Mouse (Mus musculus) cortical plate, adult 2 months (tissue): ENCODE measurements around the gene Tmprss11d. TPM values are rescaled to one million over a fixed set of nuclear protein-coding genes. Genes with fewer than 3 reads are reported as not detected.
"Not testable (repeated sequence)": the region's sequence is repeated elsewhere in the genome, so short reads cannot be mapped to it uniquely, and the experiment has no call there.

ENCODE experiments used
- H3K27ac ChIP-seq: fragments of 200-500 bp; 2 replicates; pipeline ENCODE4 v1.5.1; 2012; ENCODE audit warnings: low read length, control low read depth, inconsistent platforms; ENCODE audit not compliant: insufficient read depth
- H3K4me1 ChIP-seq: fragments of 200-500 bp; 2 replicates; pipeline ENCODE4 v1.6.1; 2011; ENCODE audit warnings: low read length; ENCODE audit not compliant: control insufficient read depth, insufficient read depth
- H3K4me3 ChIP-seq: fragments of 200-500 bp; 2 replicates; pipeline ENCODE4 v1.5.1; 2011; ENCODE audit warnings: mild to moderate bottlenecking, low read length, control low read depth; ENCODE audit not compliant: insufficient read depth
- CTCF ChIP-seq: fragments of 200-500 bp; IDR thresholded peaks from 2 replicates; pipeline ENCODE4 v1.5.1; 2011; ENCODE audit warnings: mild to moderate bottlenecking, control low read depth, low read length; ENCODE audit not compliant: insufficient read depth; ENCODE audit errors: extremely low read depth
- POLR2A ChIP-seq: fragments of 200-500 bp; IDR thresholded peaks from 2 replicates; pipeline ENCODE4 v1.6.1; 2011; ENCODE audit warnings: mild to moderate bottlenecking, low read length, control low read depth; ENCODE audit not compliant: insufficient read depth; ENCODE audit errors: extremely low read depth
- polyA plus RNA-seq: library from polyadenylated mRNA; depleted of rRNA; stranded (reverse); fragments of >200 nt; gene quantifications from 2 replicates; pipeline ENCODE4 v1.2.3, GENCODE M21; 2012; rRNA removed

The Tmprss11d gene
- polyA plus RNA-seq = not detected in 2 replicates

- no peaks in the 10 kb centered on the region for H3K4me1 ChIP-seq
- H3K4me3 ChIP-seq = no peak within 1 kb of the TSS
- TF ChIP-seq POLR2A (no peak), CTCF (no peak)
- H3K27ac ChIP-seq = no peak within 1 kb of the TSS
These were observed at the start of gene Tmprss11d for GRCm38 (mm10) chr5:86373320-86373719. Gene Tmprss11d (minus strand): TSS chr5:86373420.

DNA sequence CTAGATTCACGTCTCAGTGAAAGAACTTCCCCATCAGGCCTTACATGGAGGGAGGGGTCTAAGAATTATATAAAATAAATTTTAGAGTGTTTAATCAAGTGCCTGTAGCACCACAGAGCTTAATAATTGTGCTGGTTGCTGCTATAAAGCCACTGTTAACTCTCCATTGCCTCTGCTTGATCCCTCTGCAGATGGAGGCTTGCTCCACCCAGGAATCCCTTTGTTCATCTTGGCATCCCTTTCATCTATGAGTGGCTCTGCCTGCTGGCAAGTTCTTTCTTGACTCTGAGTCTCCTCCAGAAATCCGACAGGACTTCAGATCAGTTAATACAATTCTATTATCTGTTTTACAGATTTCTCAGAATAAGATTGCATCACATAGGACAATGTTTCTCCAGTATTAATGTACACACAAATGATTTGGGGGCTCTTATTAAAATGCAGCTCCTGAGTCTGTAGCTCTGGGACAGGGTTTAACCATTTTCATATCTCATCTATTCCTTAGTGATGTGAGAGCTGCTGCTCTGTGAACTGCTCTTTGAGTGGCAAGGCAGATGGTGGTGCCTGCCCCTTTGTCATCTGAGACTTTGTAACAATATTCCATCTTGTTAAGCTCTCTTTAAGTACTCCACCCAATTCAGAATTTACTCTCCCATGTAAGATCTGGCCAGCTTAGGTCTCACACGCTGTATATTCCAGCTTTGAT lies 48.3 kb upstream of the Tmprss11d start:
- H3K27ac ChIP-seq = no peak overlapping the region
- H3K4me3 ChIP-seq = no peak overlapping the region
- H3K4me1 ChIP-seq = no peaks in the 10 kb centered on the region
- no peak for TF ChIP-seq CTCF
- no peak for TF ChIP-seq POLR2A

GRCm38 (mm10) chr5:86419494-86419893 lies 46.3 kb upstream of the Tmprss11d start:
- TF ChIP-seq POLR2A (no peak), CTCF (peak; percentile 48)
- Histone ChIP-seq H3K4me3 (no peak overlapping the region), H3K4me1 (no peaks in the 10 kb centered on the region), H3K27ac (no peak overlapping the region)

DNA sequence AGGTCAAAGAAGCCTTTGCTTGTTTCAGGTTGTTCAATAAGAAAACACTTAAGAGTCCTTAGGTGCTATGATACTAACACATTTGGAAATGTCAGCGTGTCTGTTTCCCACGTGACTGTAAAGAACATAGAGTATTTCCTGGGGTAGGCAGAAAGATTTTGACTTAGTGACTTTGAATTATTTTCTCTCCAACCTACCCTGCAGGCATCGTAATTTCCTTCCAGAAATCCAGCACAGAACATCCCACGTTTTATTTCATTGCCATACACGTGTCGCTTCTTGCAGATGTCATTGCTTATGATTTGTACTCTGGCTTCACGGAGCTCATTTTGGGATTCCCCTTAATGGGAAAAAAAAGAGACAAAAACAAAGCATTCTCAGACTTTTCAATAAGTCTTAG lies 41.1 kb upstream of the Tmprss11d start:
- no peaks in the 10 kb centered on the region for H3K4me1 ChIP-seq
- TF ChIP-seq CTCF (no peak), POLR2A (no peak)
- H3K27ac ChIP-seq = no peak overlapping the region
- H3K4me3 ChIP-seq = no peak overlapping the region

DNA sequence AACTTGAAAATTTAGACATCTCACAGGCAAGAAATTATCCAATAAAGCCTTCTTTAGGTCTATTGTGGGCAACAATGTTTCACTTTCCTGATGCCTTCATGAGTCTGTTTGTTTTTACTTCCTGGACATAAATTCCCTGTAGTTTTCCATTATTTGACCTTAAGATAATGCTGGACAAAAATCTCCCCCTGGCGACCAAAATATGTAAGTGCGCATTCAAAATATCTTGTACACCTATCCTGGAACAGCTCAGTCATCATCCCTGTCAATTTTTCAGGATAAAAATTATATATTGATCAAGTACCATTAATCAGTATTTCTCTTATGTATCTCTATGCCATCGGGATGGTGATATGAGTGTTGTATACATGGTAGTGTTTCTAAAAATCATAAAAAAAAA lies 37.6 kb upstream of the Tmprss11d start:
- Histone ChIP-seq H3K4me3 (no peak overlapping the region), H3K4me1 (no peaks in the 10 kb centered on the region), H3K27ac (no peak overlapping the region)
- TF ChIP-seq POLR2A = no peak
- no peak for TF ChIP-seq CTCF

DNA sequence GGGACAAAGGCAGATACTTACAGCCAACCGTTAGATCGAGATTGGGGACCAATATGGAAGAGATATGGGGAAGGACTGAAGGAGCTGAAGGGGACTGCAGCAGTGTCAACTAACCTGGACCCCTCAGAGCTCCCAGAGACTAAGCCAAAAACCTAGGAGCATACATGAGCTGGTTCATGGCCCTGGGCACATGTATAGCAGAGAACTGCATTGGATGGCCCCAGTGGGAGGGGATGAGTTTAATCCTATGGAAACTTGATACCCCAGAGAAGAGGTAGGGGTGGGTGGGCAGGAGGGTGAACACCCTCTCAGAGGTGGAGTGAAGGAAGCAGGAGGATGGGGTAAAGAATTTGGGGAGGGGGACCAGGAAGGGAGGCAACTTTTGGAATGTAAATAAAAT lies 34.7 kb upstream of the Tmprss11d start:
- TF ChIP-seq POLR2A (no peak), CTCF (no peak)
- no peak overlapping the region for H3K4me3 ChIP-seq
- no peak overlapping the region for H3K27ac ChIP-seq
- no peaks in the 10 kb centered on the region for H3K4me1 ChIP-seq

GRCm38 (mm10) chr5:86407191-86407590 lies 34.0 kb upstream of the Tmprss11d start:
- Histone ChIP-seq H3K4me3 (no peak overlapping the region), H3K27ac (no peak overlapping the region), H3K4me1 (no peaks in the 10 kb centered on the region)
- TF ChIP-seq POLR2A (no peak), CTCF (no peak)

GRCm38 (mm10) chr5:86359412-86359985 lies 13.7 kb downstream of the Tmprss11d start:
- Histone ChIP-seq H3K4me3 (no peak overlapping the region), H3K4me1 (no peaks in the 10 kb centered on the region), H3K27ac (no peak overlapping the region)
- no peak for TF ChIP-seq POLR2A
- no peak for TF ChIP-seq CTCF

DNA sequence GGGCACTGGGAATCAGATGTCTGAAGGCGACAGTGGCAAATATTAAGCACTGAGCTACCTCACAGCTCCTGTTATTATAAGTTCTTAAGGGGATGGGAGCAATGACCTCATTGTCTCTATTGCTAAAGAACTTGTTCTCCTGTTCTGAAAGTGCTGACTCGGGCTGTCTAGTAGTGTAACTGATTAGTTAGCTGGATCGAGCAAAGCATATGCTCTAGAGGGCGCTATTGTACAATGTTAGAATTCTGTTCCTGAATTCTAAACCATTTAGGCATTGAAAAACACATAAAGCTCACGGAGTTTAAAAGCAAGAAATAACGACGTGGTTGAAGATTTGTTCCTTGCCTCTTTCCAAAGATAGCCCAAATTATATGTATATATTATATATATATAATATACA lies 20.3 kb downstream of the Tmprss11d start:
- TF ChIP-seq POLR2A (no peak), CTCF (peak; percentile 26; the same call in 1 of the 2 replicates)
- H3K4me3 ChIP-seq = no peak overlapping the region
- no peaks in the 10 kb centered on the region for H3K4me1 ChIP-seq
- H3K27ac ChIP-seq = no peak overlapping the region

DNA sequence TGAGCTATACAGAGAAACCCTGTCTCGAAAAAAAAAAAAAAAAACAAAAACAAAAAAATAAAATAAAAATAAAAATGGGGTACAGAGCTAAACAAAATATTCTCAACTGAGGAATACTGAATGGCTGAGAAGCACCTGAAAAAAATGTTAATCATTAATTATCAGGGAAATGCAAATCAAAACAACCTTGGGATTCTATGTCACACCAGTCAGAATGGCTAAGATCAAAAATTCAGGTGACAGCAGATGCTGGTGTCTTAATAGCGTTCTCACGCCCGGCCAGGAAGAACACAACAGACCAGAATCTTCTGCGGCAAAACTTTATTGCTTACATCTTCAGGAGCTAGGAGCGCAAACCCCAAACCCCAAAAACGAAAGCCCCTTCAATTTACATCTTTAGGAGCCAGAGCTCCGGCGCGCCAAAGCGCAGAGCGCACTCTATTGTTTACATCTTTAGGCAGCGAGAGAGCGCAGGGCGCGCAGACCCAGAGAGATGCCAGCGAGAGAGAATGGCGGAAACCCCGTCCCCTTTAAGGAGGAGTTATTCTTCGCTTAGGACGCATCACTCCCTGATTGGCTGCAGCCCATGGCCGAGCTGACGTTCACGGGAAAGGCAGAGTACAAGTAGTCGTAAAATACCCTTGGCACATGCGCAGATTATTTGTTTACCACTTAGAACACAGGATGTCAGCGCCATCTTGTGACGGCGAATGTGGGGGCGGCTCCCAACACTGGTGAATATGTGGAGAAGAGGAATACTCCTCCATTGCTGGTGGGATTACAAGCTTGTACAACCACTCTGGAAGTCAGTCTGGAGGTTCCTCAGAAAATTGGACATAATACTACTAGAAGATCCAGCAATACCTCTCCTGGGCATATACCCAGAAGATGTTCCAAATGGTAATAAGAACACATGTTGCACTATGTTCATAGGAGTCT lies 54.9 kb downstream of the Tmprss11d start:
- not testable (repeated sequence) for H3K27ac ChIP-seq, H3K4me1 ChIP-seq
- peak overlapping the region; percentile 47 for H3K4me3 ChIP-seq
